Mouse (Mus musculus): ENCODE measurements around the gene Ephb2. TPM values are rescaled to one million over a fixed set of nuclear protein-coding genes. Genes with fewer than 3 reads are reported as not detected.

The Ephb2 gene
- total and polyA plus RNA-seq, 3 experiments = 0.08 TPM; not detected in 2

DNA sequence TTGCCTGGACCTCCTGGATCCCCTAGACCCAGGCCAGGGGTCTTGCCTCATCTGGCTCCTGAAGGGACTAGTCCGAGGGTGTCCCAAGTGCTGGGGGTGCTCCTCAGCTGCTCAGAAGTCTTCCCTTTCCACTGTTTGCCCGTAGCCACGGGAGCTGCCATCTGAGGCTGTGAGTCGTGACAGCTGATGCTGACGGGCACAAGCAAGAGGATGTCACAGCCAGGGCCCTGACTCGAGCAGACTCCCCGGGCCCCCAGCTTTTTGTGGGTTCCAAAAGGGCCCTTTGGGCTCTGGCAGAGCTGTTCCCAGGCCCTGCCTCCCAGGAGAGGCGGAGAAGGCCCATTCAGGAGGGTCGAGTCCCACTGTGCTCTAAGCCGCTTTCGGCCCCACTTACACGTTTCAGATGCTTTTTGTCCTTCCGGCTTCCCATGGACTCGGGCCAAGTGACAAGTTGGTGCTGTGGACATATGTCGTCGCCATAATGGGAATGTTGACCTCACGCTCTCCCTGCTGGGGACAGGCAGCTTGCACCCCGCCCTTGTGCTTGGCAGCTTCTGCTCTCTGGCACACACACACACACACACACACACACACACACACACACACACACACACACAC, 10.7 kb downstream of the Ephb2 start:
- Histone ChIP-seq H3K9me3 (replicated peaks; ENCODE audit: low read length) (no peaks in the 10 kb centered on the region), H3K27ac (ENCODE audit: insufficient read depth, low read depth) (no peak overlapping the region), H3K27me3 (replicated peaks) (peaks cover 83% of the 10 kb centered on the region), H3K4me1 (ENCODE audit: control insufficient read depth in 1 of 2, insufficient read depth in 2 of 2) (no peaks in the 10 kb centered on the region), H3K36me3 (replicated peaks in 1 of 2; ENCODE audit: control insufficient read depth in 1 of 2, insufficient read depth in 1 of 2, low read length in 1 of 2) (no peaks in the 10 kb centered on the region), H3K4me2 (ENCODE audit: insufficient read depth, low read depth, poor library complexity, severe bottlenecking) (no peak overlapping the region), H3K4me3 (replicated peaks in 1 of 3; ENCODE audit: low read depth in 2 of 3, low read length in 2 of 3, poor library complexity in 1 of 3) (no peak overlapping the region), H3K79me2 (replicated peaks; ENCODE audit: control insufficient read depth, extremely low read depth, insufficient read depth, poor library complexity, severe bottlenecking) (no peaks in the 10 kb centered on the region), H3K9ac (ENCODE audit: insufficient read depth, low read depth) (no peak overlapping the region)
- in situ Hi-C loops (cut with MboI; ENCODE audit: low pct_ligation_motif_present, low pct_unique_long_range_greater_than_20kb, low sequenced_read_pairs) = no loop called here
- no peak for DNase-seq (ENCODE audit: extremely low read depth)
- no peak for TF ChIP-seq CTCF (conservative IDR thresholded peaks at IDR 0.05 in 1 of 2, IDR thresholded peaks at IDR 0.05 in 1 of 2; ENCODE audit: low read depth in 2 of 2, low read length in 2 of 2)
- TF ChIP-seq CHD1 (IDR thresholded peaks at IDR 0.05; ENCODE audit: low read depth, low read length) = no peak
- no peak for TF ChIP-seq ZNF384 (IDR thresholded peaks at IDR 0.05; ENCODE audit: low read depth, low read length)
- no peak for TF ChIP-seq MXI1 (IDR thresholded peaks at IDR 0.05; ENCODE audit: low read depth, low read length)
- TF ChIP-seq KAT2A (IDR thresholded peaks at IDR 0.05; ENCODE audit: insufficient replicate concordance, low read length) = no peak
- no peak for TF ChIP-seq USF1 (IDR thresholded peaks at IDR 0.05; ENCODE audit: low read depth, low read length)
- no peak for TF ChIP-seq ZKSCAN1 (IDR thresholded peaks at IDR 0.05; ENCODE audit: borderline replicate concordance, low read depth, low read length)
- no peak for TF ChIP-seq UBTF (IDR thresholded peaks at IDR 0.05; ENCODE audit: low read depth, low read length)
- TF ChIP-seq MAFK (IDR thresholded peaks at IDR 0.05; ENCODE audit: insufficient replicate concordance, low read length) = no peak
- TF ChIP-seq PAX5 (IDR thresholded peaks at IDR 0.05; ENCODE audit: low read length) = no peak
- TF ChIP-seq ETS1 (conservative IDR thresholded peaks at IDR 0.05; ENCODE audit: low read depth, low read length) = no peak
- no peak for TF ChIP-seq TBP (conservative IDR thresholded peaks at IDR 0.05; ENCODE audit: low read depth, low read length)
- TF ChIP-seq IRF4 (IDR thresholded peaks at IDR 0.05; ENCODE audit: low read depth, low read length) = no peak
- TF ChIP-seq USF2 (conservative IDR thresholded peaks at IDR 0.05; ENCODE audit: low read depth, low read length) = no peak
- TF ChIP-seq NELFE (IDR thresholded peaks at IDR 0.05; ENCODE audit: low read depth, low read length) = no peak
- TF ChIP-seq CHD2 (IDR thresholded peaks at IDR 0.05; ENCODE audit: low read length) = no peak
- dilution Hi-C loops (cut with MboI; ENCODE audit: extremely low pct_ligation_motif_present, extremely low pct_unique_long_range_greater_than_20kb, low sequenced_read_pairs) = no loop called here

DNA sequence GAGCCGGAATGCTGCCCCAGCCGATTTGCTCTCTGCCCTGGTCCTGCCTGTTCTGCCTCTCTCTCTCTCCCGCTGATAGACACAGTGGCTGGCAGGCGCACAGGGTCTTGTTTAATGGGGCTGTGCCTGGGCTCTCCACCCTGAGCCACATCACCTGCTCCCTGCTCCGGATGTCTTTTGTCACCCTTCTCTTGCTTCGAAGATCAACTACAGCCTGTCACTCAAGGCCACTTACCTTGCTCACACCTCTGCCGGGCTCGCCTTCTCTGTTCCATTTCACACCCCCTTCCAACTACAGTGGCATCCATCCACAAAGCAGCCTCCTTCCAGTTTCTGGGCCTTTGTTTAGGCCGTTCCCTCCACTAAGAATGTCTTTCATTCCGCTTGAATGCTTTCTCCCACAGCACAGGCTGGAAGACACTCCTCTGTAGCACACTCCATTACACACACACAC, 15.7 kb downstream of the Ephb2 start:
- no peak overlapping the region for H3K9ac ChIP-seq (ENCODE audit: insufficient read depth, low read depth)
- H3K27me3 ChIP-seq (replicated peaks) = peaks cover 61% of the 10 kb centered on the region
- in situ Hi-C loops (cut with MboI; ENCODE audit: low pct_ligation_motif_present, low pct_unique_long_range_greater_than_20kb, low sequenced_read_pairs) (no loop called here), dilution Hi-C loops (cut with MboI; ENCODE audit: extremely low pct_ligation_motif_present, extremely low pct_unique_long_range_greater_than_20kb, low sequenced_read_pairs) (no loop called here)
- TF ChIP-seq ELF1 (IDR thresholded peaks at IDR 0.05; ENCODE audit: low read depth, low read length) = no peak
- TF ChIP-seq BHLHE40 (IDR thresholded peaks at IDR 0.05; ENCODE audit: low read depth, low read length) = no peak
- no peak for TF ChIP-seq ZC3H11A (IDR thresholded peaks at IDR 0.05; ENCODE audit: low read depth, low read length)
- TF ChIP-seq MAZ (IDR thresholded peaks at IDR 0.05; ENCODE audit: low read depth, low read length) = no peak
- no peak for TF ChIP-seq IRF4 (IDR thresholded peaks at IDR 0.05; ENCODE audit: low read depth, low read length)
- no peak for TF ChIP-seq RAD21 (IDR thresholded peaks at IDR 0.05; ENCODE audit: low read depth, low read length)
- no peak for TF ChIP-seq SMC3 (IDR thresholded peaks at IDR 0.05; ENCODE audit: low read depth, low read length)
- TF ChIP-seq TCF12 (IDR thresholded peaks at IDR 0.05; ENCODE audit: low read depth, low read length) = no peak
- TF ChIP-seq RCOR1 (conservative IDR thresholded peaks at IDR 0.05; ENCODE audit: low read depth, low read length) = no peak
- TF ChIP-seq ZNF384 (IDR thresholded peaks at IDR 0.05; ENCODE audit: low read depth, low read length) = no peak
- TF ChIP-seq ZKSCAN1 (IDR thresholded peaks at IDR 0.05; ENCODE audit: borderline replicate concordance, low read depth, low read length) = no peak
- no peak for TF ChIP-seq E2F4 (IDR thresholded peaks at IDR 0.05; ENCODE audit: insufficient replicate concordance, low read depth, low read length)
- TF ChIP-seq KAT2A (IDR thresholded peaks at IDR 0.05; ENCODE audit: insufficient replicate concordance, low read length) = no peak
- no peak for TF ChIP-seq MEF2A (IDR thresholded peaks at IDR 0.05; ENCODE audit: borderline replicate concordance, low read depth, low read length)
- TF ChIP-seq USF1 (IDR thresholded peaks at IDR 0.05; ENCODE audit: low read depth, low read length) = no peak
- TF ChIP-seq NELFE (IDR thresholded peaks at IDR 0.05; ENCODE audit: low read depth, low read length) = no peak
- TF ChIP-seq MAX (IDR thresholded peaks at IDR 0.05; ENCODE audit: low read length) = no peak
- TF ChIP-seq HCFC1 (IDR thresholded peaks at IDR 0.05; ENCODE audit: low read depth, low read length) = no peak
- TF ChIP-seq JUND (conservative IDR thresholded peaks at IDR 0.05; ENCODE audit: low read depth, low read length) = no peak
- H3K4me3 ChIP-seq (replicated peaks in 1 of 3; ENCODE audit: low read depth in 2 of 3, low read length in 2 of 3, poor library complexity in 1 of 3) = no peak overlapping the region
- H3K79me2 ChIP-seq (replicated peaks; ENCODE audit: control insufficient read depth, extremely low read depth, insufficient read depth, poor library complexity, severe bottlenecking) = no peaks in the 10 kb centered on the region
- no peak for DNase-seq (ENCODE audit: extremely low read depth)
- peaks cover 0 to 20% of the 10 kb centered on the region in 2 experiments; a peak in 2 of 4 replicates for H3K4me1 ChIP-seq (ENCODE audit: control insufficient read depth in 1 of 2, insufficient read depth in 2 of 2)
- H3K36me3 ChIP-seq (replicated peaks in 1 of 2; ENCODE audit: control insufficient read depth in 1 of 2, insufficient read depth in 1 of 2, low read length in 1 of 2) = no peaks in the 10 kb centered on the region
- H3K4me2 ChIP-seq (ENCODE audit: insufficient read depth, low read depth, poor library complexity, severe bottlenecking) = no peak overlapping the region
- no peaks in the 10 kb centered on the region for H3K9me3 ChIP-seq (replicated peaks; ENCODE audit: low read length)
- no peak overlapping the region for H3K27ac ChIP-seq (ENCODE audit: insufficient read depth, low read depth)
